Mouse (Mus musculus) megakaryocyte, embryonic 14.5 days (primary cell): Measurements from ENCODE around the gene Znfx1. TPM values are rescaled to one million over a fixed set of nuclear protein-coding genes. Genes with fewer than 3 reads are reported as not detected.

Experiments
- H3K27me3 ChIP-seq: replicated peaks from 2 replicates; pipeline ENCODE3; 2012; ENCODE audit warnings: inconsistent platforms
- H3K36me3 ChIP-seq: replicated peaks from 2 replicates; pipeline ENCODE3; 2012; ENCODE audit warnings: low read length, inconsistent platforms, mixed read lengths
- H3K4me1 ChIP-seq: 2 replicates; pipeline ENCODE4 v1.6.1; 2012; ENCODE audit warnings: inconsistent platforms
- H3K4me3 ChIP-seq: replicated peaks from 2 replicates; pipeline ENCODE3; 2012; ENCODE audit warnings: moderate library complexity, mild to moderate bottlenecking, inconsistent platforms
- H3K9me3 ChIP-seq: 2 replicates; pipeline ENCODE4 v1.6.1; 2012; ENCODE audit warnings: inconsistent platforms
- FLI1 ChIP-seq: IDR thresholded peaks from 2 replicates; pipeline ENCODE4 v1.6.1; 2012; ENCODE audit warnings: low read length, inconsistent platforms, mixed read lengths
- GATA1 ChIP-seq: IDR thresholded peaks from 3 replicates; pipeline ENCODE4 v1.6.1; 2012; ENCODE audit warnings: mixed read lengths, low read length, inconsistent platforms, borderline replicate concordance
- polyA plus RNA-seq: library from polyadenylated mRNA; stranded (reverse); fragments of >175 nt; gene quantifications from 2 replicates; pipeline ENCODE4 v1.2.3, GENCODE M21; 2012; ENCODE audit warnings: low replicate concordance; ENCODE audit not compliant: insufficient read depth

The Znfx1 gene
- polyA plus RNA-seq, 1 experiment, result 8.9 TPM

- no peak for TF ChIP-seq GATA1
- TF ChIP-seq FLI1, result no peak
- Histone ChIP-seq H3K4me3 (no peak overlapping the region), H3K9me3 (no peaks in the 10 kb centered on the region), H3K36me3 (peaks cover 88% of the 10 kb centered on the region), H3K27me3 (no peaks in the 10 kb centered on the region), H3K4me1 (peaks cover 51% of the 10 kb centered on the region)
Measured at GRCm38 (mm10) chr2:167055386-167055785, 7.4 kb downstream of the Znfx1 start.

GRCm38 (mm10) chr2:167053127-167053844 is 9.5 kb downstream of the Znfx1 start:
- H3K36me3 ChIP-seq, result peaks cover 92% of the 10 kb centered on the region
- no peak overlapping the region for H3K4me3 ChIP-seq
- no peaks in the 10 kb centered on the region for H3K9me3 ChIP-seq
- peaks cover 34% of the 10 kb centered on the region for H3K4me1 ChIP-seq
- no peak for TF ChIP-seq FLI1
- no peak for TF ChIP-seq GATA1
- H3K27me3 ChIP-seq, result no peaks in the 10 kb centered on the region

GRCm38 (mm10) chr2:167048698-167049358 is 14.0 kb downstream of the Znfx1 start:
- Histone ChIP-seq H3K36me3 (peaks cover 89% of the 10 kb centered on the region), H3K9me3 (no peaks in the 10 kb centered on the region), H3K27me3 (no peaks in the 10 kb centered on the region), H3K4me1 (peaks cover 15% of the 10 kb centered on the region), H3K4me3 (no peak overlapping the region)
- no peak for TF ChIP-seq FLI1
- TF ChIP-seq GATA1, result no peak

GRCm38 (mm10) chr2:167048223-167048622 is 14.6 kb downstream of the Znfx1 start:
- Histone ChIP-seq H3K9me3 (no peaks in the 10 kb centered on the region), H3K36me3 (peaks cover 88% of the 10 kb centered on the region), H3K4me3 (no peak overlapping the region), H3K4me1 (peaks cover 15% of the 10 kb centered on the region), H3K27me3 (no peaks in the 10 kb centered on the region)
- no peak for TF ChIP-seq FLI1
- no peak for TF ChIP-seq GATA1

- peaks cover 94% of the 10 kb centered on the region for H3K36me3 ChIP-seq
- H3K27me3 ChIP-seq, result no peaks in the 10 kb centered on the region
- H3K4me3 ChIP-seq, result no peak overlapping the region
- H3K9me3 ChIP-seq, result no peaks in the 10 kb centered on the region
- peaks cover 13% of the 10 kb centered on the region for H3K4me1 ChIP-seq
- TF ChIP-seq FLI1 (no peak), GATA1 (no peak)
Measured at GRCm38 (mm10) chr2:167043400-167044121, 19.3 kb downstream of the Znfx1 start.

- no peaks in the 10 kb centered on the region for H3K27me3 ChIP-seq
- H3K9me3 ChIP-seq, result no peaks in the 10 kb centered on the region
- H3K36me3 ChIP-seq, result peaks cover 100% of the 10 kb centered on the region
- TF ChIP-seq GATA1 (no peak), FLI1 (no peak)
- peaks cover 13% of the 10 kb centered on the region for H3K4me1 ChIP-seq
- H3K4me3 ChIP-seq, result no peak overlapping the region
Measured at GRCm38 (mm10) chr2:167039386-167039785, 23.4 kb downstream of the Znfx1 start.

GRCm38 (mm10) chr2:167038716-167039115 is 24.1 kb downstream of the Znfx1 start:
- H3K9me3 ChIP-seq, result no peaks in the 10 kb centered on the region
- H3K4me1 ChIP-seq, result peaks cover 6% of the 10 kb centered on the region
- no peak for TF ChIP-seq FLI1
- no peaks in the 10 kb centered on the region for H3K27me3 ChIP-seq
- H3K36me3 ChIP-seq, result peaks cover 100% of the 10 kb centered on the region
- H3K4me3 ChIP-seq, result no peak overlapping the region

- no peaks in the 10 kb centered on the region for H3K27me3 ChIP-seq
- H3K4me1 ChIP-seq, result peaks cover 2% of the 10 kb centered on the region
- peaks cover 100% of the 10 kb centered on the region for H3K36me3 ChIP-seq
- no peaks in the 10 kb centered on the region for H3K9me3 ChIP-seq
- no peak overlapping the region for H3K4me3 ChIP-seq
- no peak for TF ChIP-seq GATA1
- no peak for TF ChIP-seq FLI1
Measured at GRCm38 (mm10) chr2:167038297-167038696, 24.5 kb downstream of the Znfx1 start.

GRCm38 (mm10) chr2:167037710-167038109 is 25.1 kb downstream of the Znfx1 start:
- TF ChIP-seq GATA1 (no peak), FLI1 (no peak)
- no peaks in the 10 kb centered on the region for H3K9me3 ChIP-seq
- H3K27me3 ChIP-seq, result no peaks in the 10 kb centered on the region
- H3K36me3 ChIP-seq, result peaks cover 97% of the 10 kb centered on the region
- H3K4me3 ChIP-seq, result no peak overlapping the region
- no peaks in the 10 kb centered on the region; the same call in 1 of the 2 replicates for H3K4me1 ChIP-seq

GRCm38 (mm10) chr2:167030507-167030906 is 32.3 kb downstream of the Znfx1 start:
- Histone ChIP-seq H3K27me3 (no peaks in the 10 kb centered on the region), H3K4me3 (no peak overlapping the region), H3K9me3 (no peaks in the 10 kb centered on the region; the same call in 1 of the 2 replicates), H3K36me3 (peaks cover 96% of the 10 kb centered on the region), H3K4me1 (no peaks in the 10 kb centered on the region; the same call in 1 of the 2 replicates)
- TF ChIP-seq GATA1, result no peak
- TF ChIP-seq FLI1, result no peak
